Mouse (Mus musculus): ENCODE measurements around the gene Alg12.

Gene Alg12

DNA sequence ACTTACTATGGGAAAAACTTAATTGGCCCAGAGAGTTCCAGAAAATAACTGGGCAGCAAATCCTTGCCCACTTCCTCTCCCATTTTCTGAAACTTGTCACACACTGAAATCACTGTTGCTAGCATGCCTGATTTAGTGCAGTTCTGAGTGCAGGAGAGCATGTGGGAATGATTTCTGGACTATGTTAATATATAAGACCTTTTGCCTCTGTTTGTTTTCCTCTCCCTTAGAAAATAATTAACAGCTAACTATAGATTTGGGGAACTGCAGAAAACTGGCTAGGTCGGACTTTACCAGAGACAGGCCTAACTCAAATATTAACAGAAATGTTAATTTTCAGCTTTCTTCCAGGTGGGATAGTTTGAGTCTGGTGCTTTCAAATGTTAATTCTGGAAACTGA, 50.6 kb downstream of the Alg12 start:
- no peak for DNase-seq

DNA sequence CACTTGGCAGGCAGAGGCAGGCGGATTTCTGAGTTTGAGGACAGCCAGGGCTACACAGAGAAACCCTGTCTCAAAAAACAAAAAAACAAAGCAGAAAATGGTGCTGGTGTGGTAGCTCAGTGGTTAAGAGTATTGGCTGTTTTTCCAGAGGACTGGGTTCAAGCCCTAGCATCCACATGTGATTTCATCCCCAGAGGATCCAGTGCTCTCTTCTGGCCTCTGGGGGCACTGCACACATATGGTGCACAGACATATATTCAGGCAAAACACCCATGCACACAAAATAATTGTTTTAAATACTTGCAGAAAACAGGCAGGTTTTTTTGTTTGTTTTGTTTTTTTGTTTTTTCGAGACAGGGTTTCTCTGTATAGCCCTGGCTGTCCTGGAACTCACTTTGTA, 53.0 kb downstream of the Alg12 start:
- DNase-seq: peak; percentile 5

DNA sequence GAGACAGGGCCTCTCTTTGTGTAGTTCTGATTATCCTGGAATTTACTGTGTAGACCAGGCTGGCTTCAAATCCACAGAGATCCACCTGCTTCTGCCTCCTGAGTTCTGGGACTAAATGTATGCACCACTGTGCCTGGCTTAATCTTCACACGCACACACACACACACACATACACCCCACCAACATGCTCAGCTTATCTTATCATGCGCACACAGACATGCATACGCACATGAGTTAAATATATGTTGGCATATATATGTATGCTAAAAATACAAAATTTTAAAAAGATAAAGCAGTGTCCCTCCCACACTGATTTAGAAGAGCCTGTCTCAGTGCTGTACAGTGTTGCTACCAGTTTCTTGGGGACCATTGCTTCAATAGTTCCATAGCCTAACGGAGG, 57.6 kb downstream of the Alg12 start:
- DNase-seq: no peak

DNA sequence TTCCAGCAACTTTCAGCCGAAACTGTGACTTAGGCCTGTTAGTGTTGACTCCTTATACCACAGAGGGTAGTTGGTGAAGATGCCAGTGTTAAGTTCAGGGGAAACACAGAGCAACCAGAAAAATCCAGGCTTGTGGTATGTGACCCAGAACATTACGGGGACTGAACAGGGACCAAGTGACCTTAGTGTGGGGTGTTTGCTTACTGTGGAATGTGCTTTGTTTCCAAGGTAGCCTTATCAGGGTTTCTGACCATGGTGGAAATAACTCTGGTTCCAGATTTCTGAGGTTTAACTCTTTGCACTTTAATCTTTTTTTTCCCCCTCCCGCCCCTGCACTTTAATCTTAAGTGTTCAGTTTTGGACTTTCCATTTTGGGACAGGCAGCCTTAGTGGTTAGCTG, 61.1 kb downstream of the Alg12 start:
- no peak for DNase-seq

DNA sequence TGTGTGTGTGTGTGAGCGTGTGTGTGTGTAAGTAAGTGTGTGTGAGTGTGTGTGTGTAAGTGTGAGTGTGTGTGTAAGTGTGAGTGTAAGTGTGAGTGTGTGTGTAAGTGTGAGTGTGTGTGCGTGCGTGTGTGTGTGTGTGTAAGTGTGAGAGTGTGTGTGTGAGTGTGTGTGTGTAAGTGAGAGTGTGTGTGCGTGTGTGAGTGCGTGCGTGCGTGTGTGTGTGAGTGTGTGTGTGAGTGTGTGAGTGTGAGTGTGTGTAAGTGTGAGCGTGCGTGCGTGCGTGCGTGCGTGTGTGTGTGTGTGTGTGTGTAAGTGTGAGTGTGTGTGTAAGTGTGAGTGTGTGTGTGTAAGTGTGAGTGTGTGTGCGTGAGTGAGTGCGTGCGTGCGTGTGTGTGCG, 63.4 kb downstream of the Alg12 start:
- DNase-seq: no peak

Data from embryo, embryonic 11 days (tissue).